Mouse (Mus musculus) frontal cortex, adult (tissue): ENCODE results near the gene Tyrp1.
A peak's percentile ranks its signal among the peaks of the same experiment; 100 is the strongest.

Experiments used
- ATAC-seq: cut with Nextera tagmentation; 2 replicates; pipeline ENCODE4 v1.9.2; 2017; ENCODE audit warnings: mild to moderate bottlenecking, moderate library complexity, mixed read lengths; ENCODE audit not compliant: low TSS enrichment

Gene Tyrp1

GRCm38 (mm10) chr4:80834050-80834449 lies at the start of gene Tyrp1:
Tyrp1 (plus strand) TSS chr4:80834123.
- no peak for ATAC-seq

- no peak for ATAC-seq
Observed at GRCm38 (mm10) chr4:80788339-80788738, 45.6 kb upstream of the Tyrp1 start.

- no peak for ATAC-seq
Observed at GRCm38 (mm10) chr4:80819511-80819910, 14.4 kb upstream of the Tyrp1 start.

GRCm38 (mm10) chr4:80821945-80822344 lies 12.0 kb upstream of the Tyrp1 start:
- ATAC-seq: no peak

- no peak for ATAC-seq
Observed at GRCm38 (mm10) chr4:80828232-80828631, 5.7 kb upstream of the Tyrp1 start.

GRCm38 (mm10) chr4:80839317-80839716 lies 5.4 kb downstream of the Tyrp1 start:
- no peak for ATAC-seq

- no peak for ATAC-seq
Observed at GRCm38 (mm10) chr4:80841980-80842379, 8.1 kb downstream of the Tyrp1 start.

- ATAC-seq: peak; percentile 66
Observed at GRCm38 (mm10) chr4:80843752-80844151, 9.8 kb downstream of the Tyrp1 start.

GRCm38 (mm10) chr4:80846052-80846451 lies 12.1 kb downstream of the Tyrp1 start:
- no peak for ATAC-seq

- no peak for ATAC-seq
Observed at GRCm38 (mm10) chr4:80852590-80853425, 18.9 kb downstream of the Tyrp1 start.

GRCm38 (mm10) chr4:80855495-80855894 lies 21.6 kb downstream of the Tyrp1 start:
- peak; percentile 96 for ATAC-seq

- no peak for ATAC-seq
Observed at GRCm38 (mm10) chr4:80862962-80863361, 29.0 kb downstream of the Tyrp1 start.

- no peak for ATAC-seq
Observed at GRCm38 (mm10) chr4:80863906-80864305, 30.0 kb downstream of the Tyrp1 start.

- ATAC-seq: peak; percentile 97
Observed at GRCm38 (mm10) chr4:80864511-80864922, 30.6 kb downstream of the Tyrp1 start.

- peak; percentile 78 for ATAC-seq
Observed at GRCm38 (mm10) chr4:80866065-80866464, 32.1 kb downstream of the Tyrp1 start.

GRCm38 (mm10) chr4:80869598-80869997 lies 35.7 kb downstream of the Tyrp1 start:
- ATAC-seq: no peak

GRCm38 (mm10) chr4:80872847-80873644 lies 39.1 kb downstream of the Tyrp1 start:
- peak; percentile 72 for ATAC-seq

GRCm38 (mm10) chr4:80874121-80874859 lies 40.4 kb downstream of the Tyrp1 start:
- no peak for ATAC-seq

GRCm38 (mm10) chr4:80875055-80875454 lies 41.1 kb downstream of the Tyrp1 start:
- ATAC-seq: no peak

GRCm38 (mm10) chr4:80881996-80882599 lies 48.2 kb downstream of the Tyrp1 start:
- ATAC-seq: no peak

- peak; percentile 88 for ATAC-seq
Observed at GRCm38 (mm10) chr4:80886631-80887030, 52.7 kb downstream of the Tyrp1 start.

GRCm38 (mm10) chr4:80891004-80891403 lies 57.1 kb downstream of the Tyrp1 start:
- no peak for ATAC-seq
